Mouse (Mus musculus) lung, postnatal 0 days (tissue): ENCODE data around the gene Hoxd1.

Experiments
- CTCF ChIP-seq: IDR thresholded peaks from 2 replicates; pipeline ENCODE4 v1.5.1; 2016; ENCODE audit warnings: antibody characterized with exemption, mild to moderate bottlenecking
- EP300 ChIP-seq: IDR thresholded peaks from 2 replicates; pipeline ENCODE4 v1.6.1; 2016; ENCODE audit warnings: antibody characterized with exemption, mild to moderate bottlenecking, control low read depth

GRCm38 (mm10) chr2:74726973-74727639 lies 35.7 kb upstream of the Hoxd1 start:
- no peak for TF ChIP-seq CTCF
- TF ChIP-seq EP300, result no peak
